Mouse (Mus musculus) limb, embryonic 15.5 days (tissue): ENCODE results near the gene Notch2. TPM values are rescaled to one million over a fixed set of nuclear protein-coding genes. Genes with fewer than 3 reads are reported as not detected.

Experiments
- ATAC-seq: fragments of 200-750 bp; cut with Nextera tagmentation; 2 replicates; pipeline ENCODE4 v1.8.0; 2017; ENCODE audit warnings: low read depth, moderate TSS enrichment; ENCODE audit not compliant: insufficient number of reproducible peaks, low FRiP score, low TSS enrichment
- H3K27ac ChIP-seq: fragments of 300-500 bp; sonication (generic); 2 replicates; pipeline ENCODE4 v1.5.1; 2015; ENCODE audit warnings: moderate library complexity, mild to moderate bottlenecking, inconsistent platforms
- H3K27me3 ChIP-seq: fragments of 300-500 bp; sonication (generic); 2 replicates; pipeline ENCODE4 v1.6.1; 2015; ENCODE audit warnings: inconsistent platforms
- H3K36me3 ChIP-seq: fragments of 300-500 bp; sonication (generic); 2 replicates; pipeline ENCODE4 v1.6.1; 2015; ENCODE audit warnings: inconsistent platforms
- H3K4me1 ChIP-seq: fragments of 300-500 bp; sonication (generic); 2 replicates; pipeline ENCODE4 v1.6.1; 2015; ENCODE audit warnings: inconsistent platforms
- H3K4me2 ChIP-seq: fragments of 300-500 bp; sonication (generic); 2 replicates; pipeline ENCODE4 v1.6.1; 2015; ENCODE audit warnings: mild to moderate bottlenecking, inconsistent platforms
- H3K4me3 ChIP-seq: fragments of 300-500 bp; sonication (generic); 2 replicates; pipeline ENCODE4 v1.5.1; 2015; ENCODE audit warnings: mild to moderate bottlenecking, inconsistent platforms
- H3K9ac ChIP-seq: fragments of 300-500 bp; sonication (generic); 2 replicates; pipeline ENCODE4 v1.6.1; 2015; ENCODE audit warnings: inconsistent platforms
- H3K9me3 ChIP-seq: fragments of 300-500 bp; sonication (generic); 2 replicates; pipeline ENCODE4 v1.6.1; 2016; ENCODE audit warnings: inconsistent platforms
- WGBS: fragments of 180-500 bp; shearing (Covaris S2); methylation state at CpG from one replicate; pipeline ENCODE4 v1.1.7; 2015; 5-methylcytosine and 5-hydroxymethylcytosine counted together
- polyA plus RNA-seq: library from polyadenylated mRNA; unstranded; fragments of >200 nt; fragmentation: Nextera tagmentation; extraction: Ambion mirVana; gene quantifications from 2 replicates; pipeline ENCODE4 v1.2.1, GENCODE M21; 2015

The Notch2 gene
- polyA plus RNA-seq, 1 experiment from 2014 or later, result 40.8 TPM

DNA sequence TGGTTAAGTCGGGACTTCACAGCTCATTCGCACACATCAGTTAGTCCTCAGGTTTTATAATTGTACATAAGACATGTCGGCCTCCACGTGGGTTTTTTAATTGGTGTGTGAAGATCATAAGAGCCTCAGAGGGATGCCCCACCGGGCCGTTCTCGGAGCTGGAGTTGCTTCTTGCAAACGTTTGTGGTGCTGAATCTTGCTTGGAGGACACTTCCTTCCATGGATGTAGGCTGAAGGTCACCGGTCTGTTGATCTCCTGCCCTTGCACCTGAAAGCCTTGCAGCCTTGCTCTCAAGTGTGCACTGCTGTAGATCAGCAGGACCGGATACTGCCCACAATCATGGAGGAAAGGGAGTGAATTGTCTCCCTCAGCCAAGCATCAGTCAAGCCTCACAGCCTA lies 137.7 kb downstream of the Notch2 start:
- Histone ChIP-seq H3K4me1 (0 out of 2 replicates have a peak, but pooled peaks cover 1% of the 10 kb centered on the region), H3K4me3 (no peak overlapping the region), H3K4me2 (no peak overlapping the region), H3K27ac (no peak overlapping the region), H3K9me3 (no peaks in the 10 kb centered on the region), H3K9ac (no peak overlapping the region), H3K36me3 (peaks cover 48% of the 10 kb centered on the region), H3K27me3 (no peaks in the 10 kb centered on the region)
- ATAC-seq, result no peak
- 89% methylated on average over 10 of the region's 10 CpGs for WGBS

DNA sequence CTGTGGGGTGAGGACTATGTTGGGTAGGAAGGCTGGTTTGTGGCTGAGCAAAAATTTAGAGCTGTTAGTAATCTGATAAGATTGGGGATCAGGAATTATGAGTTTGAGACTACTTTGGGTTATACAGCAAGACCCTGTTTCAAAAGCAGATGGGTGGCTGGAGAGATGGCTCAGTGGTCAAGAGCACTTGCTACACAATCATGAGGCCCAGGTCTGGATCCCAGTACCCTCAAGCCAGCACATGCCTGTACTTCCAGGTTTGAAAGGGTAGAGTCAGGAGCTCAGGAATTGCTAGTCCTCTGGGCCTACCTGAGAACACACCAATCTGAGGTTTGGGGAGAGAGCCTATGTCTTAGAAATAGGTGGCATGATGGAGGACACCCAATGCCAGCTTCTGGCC lies 140.1 kb downstream of the Notch2 start:
- peaks cover 23% of the 10 kb centered on the region for H3K36me3 ChIP-seq
- H3K9me3 ChIP-seq, result no peaks in the 10 kb centered on the region
- peaks cover 6% of the 10 kb centered on the region; the same call in 1 of the 2 replicates for H3K4me1 ChIP-seq
- no peak for ATAC-seq
- no peak overlapping the region for H3K9ac ChIP-seq
- no peak overlapping the region for H3K4me3 ChIP-seq
- no peak overlapping the region for H3K4me2 ChIP-seq
- H3K27ac ChIP-seq, result no peak overlapping the region
- no peaks in the 10 kb centered on the region for H3K27me3 ChIP-seq

GRCm38 (mm10) chr3:98156158-98156557 lies 142.8 kb downstream of the Notch2 start:
- peaks cover 3% of the 10 kb centered on the region for H3K36me3 ChIP-seq
- no peaks in the 10 kb centered on the region for H3K27me3 ChIP-seq
- H3K4me3 ChIP-seq, result no peak overlapping the region
- 27% methylated on average over 4 of the region's 4 CpGs for WGBS
- ATAC-seq, result no peak
- no peaks in the 10 kb centered on the region for H3K9me3 ChIP-seq
- peaks cover 6% of the 10 kb centered on the region; the same call in 1 of the 2 replicates for H3K4me1 ChIP-seq
- no peak overlapping the region for H3K4me2 ChIP-seq
- H3K9ac ChIP-seq, result no peak overlapping the region
- H3K27ac ChIP-seq, result no peak overlapping the region

DNA sequence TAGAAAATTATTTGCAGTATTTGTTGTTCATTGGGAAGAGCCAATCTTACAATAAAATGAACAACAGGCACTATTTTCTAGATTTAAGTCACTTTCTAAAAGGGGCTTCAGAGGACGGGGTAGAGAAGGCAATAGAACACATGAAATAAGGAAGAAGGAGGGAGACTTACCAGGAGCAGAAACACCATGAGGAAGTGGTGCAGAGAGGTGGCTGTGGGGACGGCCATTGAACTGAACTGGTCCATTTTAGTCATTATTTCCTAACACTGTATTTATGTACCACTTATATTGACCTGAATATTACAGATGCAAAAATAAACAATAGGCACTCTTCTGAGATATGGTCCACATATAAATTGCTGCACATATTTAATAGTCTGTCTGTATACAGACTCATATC lies 143.7 kb downstream of the Notch2 start:
- WGBS, result 71% methylated on average over 2 of the region's 2 CpGs
- Histone ChIP-seq H3K27me3 (no peaks in the 10 kb centered on the region), H3K4me3 (no peak overlapping the region), H3K27ac (no peak overlapping the region), H3K36me3 (no peaks in the 10 kb centered on the region), H3K4me2 (no peak overlapping the region), H3K9me3 (no peaks in the 10 kb centered on the region), H3K9ac (no peak overlapping the region), H3K4me1 (peaks cover 6% of the 10 kb centered on the region; the same call in 1 of the 2 replicates)
- no peak for ATAC-seq

DNA sequence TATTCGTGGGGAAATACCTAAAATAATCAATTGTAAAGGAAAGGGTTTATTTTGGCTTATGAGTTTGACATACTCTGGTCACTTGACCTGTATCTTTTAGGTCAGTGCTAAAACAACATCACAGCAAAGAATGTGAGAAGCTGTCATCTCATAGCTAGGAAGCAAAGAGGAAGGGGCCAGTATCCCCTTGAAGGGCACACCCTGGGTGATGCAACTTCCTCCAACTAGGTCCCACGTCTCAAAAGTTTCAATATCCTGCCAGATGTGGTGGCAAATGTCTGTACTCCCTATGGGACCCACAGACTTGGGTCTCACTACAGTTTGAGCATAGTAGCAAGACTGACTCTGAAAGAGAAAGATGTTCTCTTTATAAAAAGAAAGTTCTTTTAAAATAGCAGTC lies 144.3 kb downstream of the Notch2 start:
- peaks cover 6% of the 10 kb centered on the region; the same call in 1 of the 2 replicates for H3K4me1 ChIP-seq
- no peak overlapping the region for H3K9ac ChIP-seq
- no peak for ATAC-seq
- H3K27me3 ChIP-seq, result no peaks in the 10 kb centered on the region
- H3K4me2 ChIP-seq, result no peak overlapping the region
- H3K4me3 ChIP-seq, result no peak overlapping the region
- no peaks in the 10 kb centered on the region for H3K9me3 ChIP-seq
- WGBS, result 47% methylated on average over 2 of the region's 2 CpGs
- H3K27ac ChIP-seq, result no peak overlapping the region
- H3K36me3 ChIP-seq, result no peaks in the 10 kb centered on the region

DNA sequence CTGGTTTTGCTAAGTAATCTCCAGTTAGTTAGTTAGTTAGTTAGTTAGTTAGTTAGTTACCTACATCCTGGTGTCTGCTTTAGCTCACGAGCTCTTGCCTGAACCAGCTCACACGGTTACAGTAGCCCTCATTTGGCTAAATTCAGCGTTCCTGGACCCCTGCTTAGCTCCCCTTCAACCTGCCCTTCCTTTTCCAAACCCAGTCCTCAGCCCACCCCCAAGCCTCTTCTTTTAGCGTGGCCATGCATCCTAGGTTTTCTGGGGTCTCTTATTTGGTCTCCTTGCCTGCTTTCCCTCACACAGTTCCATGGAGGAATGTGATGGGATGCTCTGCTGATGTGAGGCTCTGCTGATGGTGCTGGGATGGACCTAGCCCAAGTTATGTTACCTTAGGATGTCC lies 145.3 kb downstream of the Notch2 start:
- H3K36me3 ChIP-seq, result no peaks in the 10 kb centered on the region
- no peak overlapping the region for H3K27ac ChIP-seq
- no peak for ATAC-seq
- H3K9ac ChIP-seq, result no peak overlapping the region
- no peak overlapping the region for H3K4me3 ChIP-seq
- H3K27me3 ChIP-seq, result no peaks in the 10 kb centered on the region
- peaks cover 6% of the 10 kb centered on the region; the same call in 1 of the 2 replicates for H3K4me1 ChIP-seq
- H3K4me2 ChIP-seq, result no peak overlapping the region
- no peaks in the 10 kb centered on the region for H3K9me3 ChIP-seq
- 82% methylated on average over 4 of the region's 4 CpGs for WGBS

GRCm38 (mm10) chr3:98159289-98159688 lies 146.0 kb downstream of the Notch2 start:
- no peak overlapping the region for H3K4me2 ChIP-seq

GRCm38 (mm10) chr3:98160330-98160729 lies 147.0 kb downstream of the Notch2 start, which contains the start of gene Adam30:
TSS of gene Adam30 (plus strand) at chr3:98160630.
- no peak for ATAC-seq
- H3K4me1 ChIP-seq, result peaks cover 6% of the 10 kb centered on the region; the same call in 1 of the 2 replicates
- no peaks in the 10 kb centered on the region for H3K36me3 ChIP-seq
- no peaks in the 10 kb centered on the region for H3K9me3 ChIP-seq
- no peaks in the 10 kb centered on the region for H3K27me3 ChIP-seq
- WGBS, result 87% methylated on average over 17 of the region's 17 CpGs
- no peak within 1 kb of the TSS for H3K4me3 ChIP-seq
- no peak within 1 kb of the TSS for H3K27ac ChIP-seq
- H3K9ac ChIP-seq, result no peak within 1 kb of the TSS
- H3K4me2 ChIP-seq, result no peak within 1 kb of the TSS

More at GRCm38 (mm10) chr3:98159289-98159688, 146.0 kb downstream of the Notch2 start:
- no peak overlapping the region for H3K4me3 ChIP-seq
- no peak overlapping the region for H3K27ac ChIP-seq
- H3K9ac ChIP-seq, result no peak overlapping the region
- no peak for ATAC-seq
- H3K9me3 ChIP-seq, result no peaks in the 10 kb centered on the region
- H3K27me3 ChIP-seq, result no peaks in the 10 kb centered on the region
- no peaks in the 10 kb centered on the region for H3K36me3 ChIP-seq
- 12% methylated on average over 4 of the region's 4 CpGs for WGBS
- peaks cover 6% of the 10 kb centered on the region; the same call in 1 of the 2 replicates for H3K4me1 ChIP-seq

GRCm38 (mm10) chr3:98178340-98178739 lies 165.0 kb downstream of the Notch2 start:
- Histone ChIP-seq H3K4me1 (peaks cover 5% of the 10 kb centered on the region; the same call in 1 of the 2 replicates), H3K4me2 (no peak overlapping the region), H3K9ac (no peak overlapping the region), H3K9me3 (no peaks in the 10 kb centered on the region), H3K4me3 (no peak overlapping the region), H3K27me3 (no peaks in the 10 kb centered on the region), H3K27ac (peak overlapping the region; percentile 82), H3K36me3 (no peaks in the 10 kb centered on the region)
- WGBS, result 69% methylated on average over 4 of the region's 4 CpGs
- ATAC-seq, result peak; percentile 44; the same call in 1 of the 2 replicates

DNA sequence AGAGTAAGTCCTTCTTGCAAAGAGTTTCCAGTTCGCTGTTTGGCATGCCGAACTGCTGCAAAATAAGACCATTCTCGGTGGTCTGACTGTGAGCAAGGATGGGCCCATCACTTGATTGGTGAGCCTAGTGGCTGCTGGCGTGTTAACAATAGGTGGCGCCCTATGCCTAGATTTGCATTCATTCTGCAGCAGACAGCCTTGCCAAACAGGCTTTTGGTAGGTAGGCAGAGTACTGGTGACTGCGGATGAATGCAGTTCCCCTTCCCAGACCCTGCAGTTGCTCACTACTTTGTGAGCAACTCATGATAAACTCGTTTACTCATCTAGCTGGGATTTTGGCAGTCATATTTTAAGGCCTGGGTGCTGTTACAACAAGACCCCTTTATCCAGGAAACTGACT lies 167.5 kb downstream of the Notch2 start:
- Histone ChIP-seq H3K4me2 (no peak overlapping the region), H3K9ac (no peak overlapping the region), H3K4me3 (no peak overlapping the region), H3K4me1 (peaks cover 5% of the 10 kb centered on the region; the same call in 1 of the 2 replicates), H3K27me3 (no peaks in the 10 kb centered on the region), H3K36me3 (no peaks in the 10 kb centered on the region), H3K9me3 (no peaks in the 10 kb centered on the region), H3K27ac (no peak overlapping the region)
- WGBS, result 26% methylated on average over 7 of the region's 7 CpGs
- no peak for ATAC-seq

DNA sequence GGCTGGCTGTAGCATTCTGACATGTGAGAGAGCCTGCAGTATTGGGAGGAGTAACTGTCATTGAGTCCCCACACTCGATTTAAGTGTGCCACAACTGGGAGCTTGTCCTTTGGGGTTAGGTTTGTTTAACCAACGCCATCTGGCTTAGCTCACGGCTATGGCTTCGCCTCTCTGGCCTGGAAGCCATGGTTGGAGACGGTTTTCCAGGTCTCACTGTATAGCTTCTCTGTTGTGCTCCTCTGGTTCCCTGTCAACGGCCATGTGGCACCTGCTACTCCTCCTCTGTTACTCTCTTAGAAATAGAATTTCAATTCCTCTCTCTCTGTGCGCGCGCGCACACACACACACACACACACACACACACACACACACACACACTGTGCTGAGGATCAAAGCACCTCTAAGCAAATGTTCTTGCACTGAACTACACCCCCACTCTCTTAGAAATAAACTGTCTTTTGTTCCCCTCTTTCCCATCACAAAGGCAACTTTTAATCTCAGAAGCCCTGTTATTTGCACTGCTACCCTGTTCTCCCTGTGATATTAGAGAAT lies 171.9 kb downstream of the Notch2 start:
- H3K4me2 ChIP-seq, result no peak overlapping the region
- no peaks in the 10 kb centered on the region for H3K4me1 ChIP-seq
- H3K4me3 ChIP-seq, result no peak overlapping the region
- H3K9ac ChIP-seq, result no peak overlapping the region
- H3K36me3 ChIP-seq, result no peaks in the 10 kb centered on the region
- H3K27ac ChIP-seq, result no peak overlapping the region
- no peaks in the 10 kb centered on the region for H3K27me3 ChIP-seq
- no peak for ATAC-seq
- H3K9me3 ChIP-seq, result no peaks in the 10 kb centered on the region
- 57% methylated on average over 10 of the region's 10 CpGs for WGBS

DNA sequence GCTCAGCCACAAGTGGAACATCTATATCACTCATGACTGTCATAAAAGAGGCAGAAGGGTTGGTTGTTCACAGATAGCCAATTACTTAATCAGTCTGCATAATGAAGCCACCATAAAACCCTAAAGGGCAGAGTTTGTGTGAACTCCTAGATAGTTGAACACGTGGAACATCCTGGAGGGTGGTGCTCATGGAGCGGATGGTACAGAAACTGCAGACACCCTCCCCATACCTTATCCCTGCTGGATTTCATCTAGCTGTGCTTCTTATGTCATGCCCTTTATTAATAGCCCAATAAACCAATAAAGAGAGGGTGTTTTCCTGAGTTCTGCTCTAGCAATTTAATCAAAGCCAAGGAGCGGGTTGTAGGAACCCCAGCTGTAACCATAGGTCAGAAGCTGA lies 174.4 kb downstream of the Notch2 start:
- Histone ChIP-seq H3K36me3 (no peaks in the 10 kb centered on the region), H3K27ac (no peak overlapping the region), H3K4me2 (no peak overlapping the region), H3K9me3 (no peaks in the 10 kb centered on the region), H3K4me1 (no peaks in the 10 kb centered on the region), H3K4me3 (no peak overlapping the region), H3K9ac (no peak overlapping the region), H3K27me3 (no peaks in the 10 kb centered on the region)
- WGBS, result 79% methylated on average over 3 of the region's 3 CpGs
- no peak for ATAC-seq
